Mouse (Mus musculus) forebrain, embryonic 14.5 days (tissue): ENCODE measurements at regions not wholly inside any gene's neighbourhood (a gene's known extent, or its start where the extent isn't known, plus 50 kb on each side); places are given as distances from the start of the nearest gene placed in this dataset.

ENCODE experiments used
- ATAC-seq: fragments of 200-750 bp; cut with Nextera tagmentation; 2 replicates; pipeline ENCODE4 v1.8.0; 2017; ENCODE audit warnings: mild to moderate bottlenecking, moderate library complexity
- DNase-seq: peaks from one replicate; pipeline ENCODE4 v3.0.0-alpha.2; 2015; ENCODE audit warnings: low spot score
- H3K27ac ChIP-seq: fragments of 300-500 bp; sonication (generic); 2 replicates; pipeline ENCODE4 v1.5.1; 2014; ENCODE audit warnings: low read depth, mild to moderate bottlenecking, control low read depth, low read length, moderate library complexity
- H3K27me3 ChIP-seq: fragments of 300-500 bp; sonication (generic); replicated peaks from 2 replicates; pipeline ENCODE4 v1.6.1; 2014; ENCODE audit warnings: low read length, control low read depth, mixed read lengths; ENCODE audit not compliant: control insufficient read depth, insufficient read depth
- H3K36me3 ChIP-seq: fragments of 300-500 bp; sonication (generic); 2 replicates; pipeline ENCODE4 v1.6.1; 2014; ENCODE audit warnings: low read length, control low read depth; ENCODE audit not compliant: control insufficient read depth, insufficient read depth
- H3K4me1 ChIP-seq: fragments of 300-500 bp; sonication (generic); 2 replicates; pipeline ENCODE4 v1.6.1; 2014; ENCODE audit warnings: antibody characterized with exemption, low read length, control low read depth; ENCODE audit not compliant: control insufficient read depth, insufficient read depth
- H3K4me2 ChIP-seq: fragments of 300-500 bp; sonication (generic); 2 replicates; pipeline ENCODE4 v1.6.1; 2014; ENCODE audit warnings: mild to moderate bottlenecking, control low read depth, low read length
- H3K4me3 ChIP-seq: fragments of 300-500 bp; sonication (generic); 2 replicates; pipeline ENCODE4 v1.5.1; 2014; ENCODE audit warnings: low read depth, low read length, control low read depth
- H3K9ac ChIP-seq: fragments of 300-500 bp; sonication (generic); 2 replicates; pipeline ENCODE4 v1.6.1; 2014; ENCODE audit warnings: mild to moderate bottlenecking, low read length, control low read depth, moderate library complexity
- H3K9me3 ChIP-seq: fragments of 300-500 bp; sonication (generic); replicated peaks from 2 replicates; pipeline ENCODE4 v1.6.1; 2016; ENCODE audit warnings: low read length, control low read depth, mixed read lengths; ENCODE audit not compliant: control insufficient read depth
- WGBS: fragments of 180-500 bp; shearing (Covaris S2); extraction: QIAGEN DNeasy Blood & Tissue Kit; methylation state at CpG from one replicate; pipeline ENCODE4 v1.1.7; 2014; 5-methylcytosine and 5-hydroxymethylcytosine counted together

DNA sequence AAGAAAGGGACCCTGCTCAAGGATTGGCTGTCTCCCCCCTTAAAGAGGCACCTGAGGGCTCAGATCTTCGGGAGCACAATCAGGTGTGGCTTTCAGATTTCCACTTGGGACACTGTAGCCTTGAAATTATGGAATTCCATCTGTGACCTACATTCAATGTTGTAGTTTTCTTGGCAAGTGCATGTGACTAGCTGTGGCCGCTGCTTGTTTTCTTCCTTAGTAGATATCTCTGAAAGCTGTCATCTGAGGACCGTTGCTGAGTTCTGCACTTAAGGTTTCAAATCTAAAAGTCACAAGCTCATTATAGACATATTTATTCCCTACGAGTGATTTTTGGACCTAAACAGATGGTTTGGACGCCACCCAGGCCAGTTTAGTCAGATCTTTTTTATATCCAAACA is 531.3 kb downstream of the Rnf144a start:
- Histone ChIP-seq H3K4me1 (no peaks in the 10 kb centered on the region), H3K9ac (no peak overlapping the region), H3K4me2 (no peak overlapping the region), H3K36me3 (no peaks in the 10 kb centered on the region), H3K27ac (no peak overlapping the region), H3K9me3 (no peaks in the 10 kb centered on the region), H3K27me3 (no peaks in the 10 kb centered on the region), H3K4me3 (no peak overlapping the region)
- DNase-seq, result no peak
- ATAC-seq, result no peak
- 75% methylated on average over 5 of the region's 5 CpGs for WGBS

DNA sequence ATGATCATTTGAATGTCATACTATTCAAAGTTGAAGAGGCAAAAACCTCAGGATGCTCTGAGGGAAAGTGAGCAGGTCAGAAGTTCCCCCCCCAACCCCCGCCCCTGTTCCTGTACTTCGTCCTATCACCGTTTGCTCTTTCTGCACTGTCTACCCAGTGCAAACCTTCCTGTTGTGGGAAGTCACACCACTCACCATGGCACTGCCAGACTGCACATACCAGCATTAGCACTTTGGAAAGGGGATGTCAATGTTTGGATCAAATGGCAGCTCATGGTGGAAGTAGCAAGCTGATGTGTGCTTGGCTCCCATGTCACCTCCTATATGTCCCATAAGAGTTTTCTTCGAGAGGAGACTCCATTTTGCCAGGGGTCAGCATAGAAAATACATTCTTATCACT is 543.2 kb downstream of the Rnf144a start:
- Histone ChIP-seq H3K27me3 (no peaks in the 10 kb centered on the region), H3K9ac (peak overlapping the region; percentile 5; the same call in 1 of the 2 replicates), H3K27ac (peak overlapping the region; percentile 84), H3K9me3 (no peaks in the 10 kb centered on the region), H3K4me2 (peak overlapping the region; percentile 34), H3K4me3 (no peak overlapping the region), H3K4me1 (peaks cover 17% of the 10 kb centered on the region), H3K36me3 (no peaks in the 10 kb centered on the region)
- 79% methylated on average over 4 of the region's 4 CpGs for WGBS
- ATAC-seq (peak; percentile 18; the same call in 1 of the 2 replicates), DNase-seq (peak; percentile 25)

DNA sequence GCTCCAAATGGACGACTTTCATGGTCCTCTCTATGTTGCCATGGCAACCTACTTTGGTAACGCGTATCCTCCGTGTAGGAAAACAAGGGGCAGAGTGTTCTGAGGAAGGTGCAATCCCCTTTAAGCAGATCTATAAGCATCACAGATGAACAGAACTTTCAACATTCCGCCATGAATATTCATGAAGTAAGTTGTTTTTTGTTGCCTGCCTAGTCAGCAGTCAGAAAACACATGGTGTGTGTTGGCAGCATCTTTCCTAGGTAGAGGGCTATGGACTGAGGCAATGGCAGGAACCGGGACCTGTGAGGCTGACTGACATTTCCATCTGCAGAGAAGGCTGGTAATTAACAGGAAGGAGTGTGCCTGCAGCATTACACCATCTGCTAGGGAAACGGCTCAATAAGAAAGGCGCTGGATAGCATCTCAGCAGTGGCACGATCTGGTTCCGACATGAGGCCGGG is 544.0 kb downstream of the Rnf144a start:
- Histone ChIP-seq H3K4me1 (peaks cover 17% of the 10 kb centered on the region), H3K36me3 (no peaks in the 10 kb centered on the region), H3K4me3 (no peak overlapping the region), H3K9ac (peak overlapping the region; percentile 10; the same call in 1 of the 2 replicates), H3K9me3 (no peaks in the 10 kb centered on the region), H3K4me2 (peak overlapping the region; percentile 34), H3K27ac (peak overlapping the region; percentile 84; the same call in 1 of the 2 replicates), H3K27me3 (no peaks in the 10 kb centered on the region)
- peak; percentile 96 for DNase-seq
- WGBS, result 10% methylated on average over 11 of the region's 11 CpGs
- peak; percentile 99 for ATAC-seq

GRCm38 (mm10) chr12:25869846-25870245 is 545.2 kb downstream of the Rnf144a start:
- Histone ChIP-seq H3K36me3 (no peaks in the 10 kb centered on the region), H3K27ac (no peak overlapping the region), H3K4me2 (no peak overlapping the region), H3K4me3 (no peak overlapping the region), H3K9me3 (no peaks in the 10 kb centered on the region), H3K4me1 (peaks cover 17% of the 10 kb centered on the region), H3K9ac (no peak overlapping the region), H3K27me3 (no peaks in the 10 kb centered on the region)
- ATAC-seq (no peak), DNase-seq (no peak)

DNA sequence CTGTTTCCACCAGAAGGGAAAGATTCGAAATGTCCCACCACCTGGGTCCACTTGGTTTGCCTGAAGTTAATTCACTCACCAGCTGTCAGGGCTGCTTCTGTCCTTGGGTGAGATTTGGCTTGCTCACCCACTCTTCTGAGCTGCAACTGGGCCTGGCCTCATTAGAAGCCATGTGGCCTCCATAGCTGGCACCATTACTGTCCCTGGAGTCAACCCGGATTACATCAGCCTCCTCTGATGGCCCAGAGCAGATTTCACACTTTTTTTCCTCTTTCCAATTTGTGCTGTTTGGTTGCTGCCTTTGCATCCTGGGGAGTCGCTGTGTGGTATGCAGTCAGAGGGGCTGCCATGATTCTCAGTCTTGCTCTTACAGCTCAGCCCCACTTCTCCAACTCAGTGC is 550.0 kb downstream of the Rnf144a start:
- Histone ChIP-seq H3K9ac (no peak overlapping the region), H3K4me1 (0 out of 2 replicates have a peak, but pooled peaks cover 3% of the 10 kb centered on the region), H3K9me3 (no peaks in the 10 kb centered on the region), H3K4me3 (no peak overlapping the region), H3K36me3 (no peaks in the 10 kb centered on the region), H3K27me3 (no peaks in the 10 kb centered on the region), H3K4me2 (no peak overlapping the region), H3K27ac (peak overlapping the region; percentile 50; the same call in 1 of the 2 replicates)
- ATAC-seq (peak; percentile 90), DNase-seq (peak; percentile 81)
- 68% methylated on average over 3 of the region's 3 CpGs for WGBS

- 74% methylated on average over 7 of the region's 7 CpGs for WGBS
- 0 out of 2 replicates have a peak, but pooled peaks have one; percentile 31 for ATAC-seq
Observed at GRCm38 (mm10) chr12:25864113-25864852, 550.8 kb downstream of the Rnf144a start.

DNA sequence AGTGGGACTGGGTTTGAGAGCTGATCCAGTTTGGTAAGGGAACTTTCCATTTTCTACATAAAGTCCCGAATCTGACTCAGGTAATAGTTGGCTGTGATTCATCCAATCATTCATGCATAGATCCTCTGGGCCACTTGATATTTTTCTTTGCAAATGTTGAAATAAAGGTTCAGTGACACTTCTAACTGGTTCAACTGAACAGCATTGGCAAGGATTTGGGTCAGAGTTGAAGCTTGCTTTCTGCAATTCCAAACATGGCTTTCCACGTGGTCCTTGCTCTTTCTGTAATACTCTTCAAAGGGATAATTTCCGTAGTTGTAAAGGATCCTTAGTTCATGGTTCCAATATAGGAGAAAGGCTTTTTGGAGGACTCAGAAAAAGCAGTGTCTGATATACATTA is 554.0 kb downstream of the Rnf144a start:
- Histone ChIP-seq H3K4me2 (no peak overlapping the region), H3K27ac (no peak overlapping the region), H3K9me3 (no peaks in the 10 kb centered on the region), H3K4me3 (no peak overlapping the region), H3K36me3 (no peaks in the 10 kb centered on the region), H3K9ac (no peak overlapping the region), H3K27me3 (no peaks in the 10 kb centered on the region), H3K4me1 (no peaks in the 10 kb centered on the region)
- 90% methylated on average over 3 of the region's 3 CpGs for WGBS
- ATAC-seq, result no peak
- no peak for DNase-seq

More at GRCm38 (mm10) chr12:25864113-25864852, 550.8 kb downstream of the Rnf144a start:
- no peaks in the 10 kb centered on the region for H3K9me3 ChIP-seq
- H3K36me3 ChIP-seq, result no peaks in the 10 kb centered on the region
- peak; percentile 35 for DNase-seq
- no peaks in the 10 kb centered on the region for H3K4me1 ChIP-seq
- H3K4me3 ChIP-seq, result no peak overlapping the region
- no peak overlapping the region for H3K4me2 ChIP-seq
- H3K27ac ChIP-seq, result peak overlapping the region; percentile 50; the same call in 1 of the 2 replicates
- no peak overlapping the region for H3K9ac ChIP-seq
- no peaks in the 10 kb centered on the region for H3K27me3 ChIP-seq

GRCm38 (mm10) chr12:25858397-25858796 is 556.7 kb downstream of the Rnf144a start:
- H3K9me3 ChIP-seq, result no peaks in the 10 kb centered on the region
- H3K4me1 ChIP-seq, result no peaks in the 10 kb centered on the region
- H3K4me3 ChIP-seq, result no peak overlapping the region
- H3K36me3 ChIP-seq, result no peaks in the 10 kb centered on the region
- no peak overlapping the region for H3K27ac ChIP-seq
- ATAC-seq (no peak), DNase-seq (no peak)
- no peak overlapping the region for H3K9ac ChIP-seq
- H3K27me3 ChIP-seq, result no peaks in the 10 kb centered on the region
- no peak overlapping the region for H3K4me2 ChIP-seq
- WGBS, result 94% methylated on average over 6 of the region's 6 CpGs

DNA sequence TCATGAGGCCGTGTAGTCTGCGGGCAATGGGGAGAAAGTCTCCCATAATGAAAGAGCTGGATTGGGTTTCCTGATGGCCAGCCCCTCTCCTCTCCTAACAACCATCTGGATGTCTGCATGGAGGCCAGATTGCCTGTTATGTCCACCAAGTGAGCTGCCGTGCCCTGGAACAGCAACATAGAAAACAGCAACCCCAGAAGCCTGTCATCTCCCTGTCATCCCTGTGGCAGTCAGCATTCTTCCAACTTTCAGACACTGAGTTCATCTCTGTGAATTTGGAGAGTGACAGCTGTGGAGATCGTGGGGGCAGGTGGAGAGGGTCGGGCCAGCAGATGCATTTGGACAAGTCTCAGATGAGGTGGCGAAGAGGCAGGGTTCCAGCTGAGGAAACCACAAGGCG is 585.0 kb downstream of the Rnf144a start:
- WGBS, result 46% methylated on average over 7 of the region's 7 CpGs
- peak overlapping the region; percentile 29; the same call in 1 of the 2 replicates for H3K27ac ChIP-seq
- no peak overlapping the region for H3K9ac ChIP-seq
- peak; percentile 20; the same call in 1 of the 2 replicates for ATAC-seq
- no peak overlapping the region for H3K4me3 ChIP-seq
- H3K9me3 ChIP-seq, result no peaks in the 10 kb centered on the region
- H3K36me3 ChIP-seq, result no peaks in the 10 kb centered on the region
- H3K4me1 ChIP-seq, result peaks cover 3% of the 10 kb centered on the region; the same call in 1 of the 2 replicates
- DNase-seq, result peak; percentile 27
- no peak overlapping the region for H3K4me2 ChIP-seq
- H3K27me3 ChIP-seq, result no peaks in the 10 kb centered on the region
